Mouse (Mus musculus) CD4-positive, CD25-positive, alpha-beta regulatory T cell, adult 2 months (primary cell): ENCODE measurements around the gene Reg2.
"Not testable (repeated sequence)": the region's sequence is repeated elsewhere in the genome, so short reads cannot be mapped to it uniquely, and the experiment has no call there.

Experiments
- DNase-seq: peaks from one replicate; pipeline ENCODE4 v3.0.0-alpha.2; 2012; ENCODE audit warnings: low read depth, low spot score

Reg2 gene

GRCm38 (mm10) chr6:78395323-78395722 is at the start of gene Reg2:
Gene Reg2, plus strand, starts transcription at chr6:78395623.
- DNase-seq, result not testable (repeated sequence)

DNA sequence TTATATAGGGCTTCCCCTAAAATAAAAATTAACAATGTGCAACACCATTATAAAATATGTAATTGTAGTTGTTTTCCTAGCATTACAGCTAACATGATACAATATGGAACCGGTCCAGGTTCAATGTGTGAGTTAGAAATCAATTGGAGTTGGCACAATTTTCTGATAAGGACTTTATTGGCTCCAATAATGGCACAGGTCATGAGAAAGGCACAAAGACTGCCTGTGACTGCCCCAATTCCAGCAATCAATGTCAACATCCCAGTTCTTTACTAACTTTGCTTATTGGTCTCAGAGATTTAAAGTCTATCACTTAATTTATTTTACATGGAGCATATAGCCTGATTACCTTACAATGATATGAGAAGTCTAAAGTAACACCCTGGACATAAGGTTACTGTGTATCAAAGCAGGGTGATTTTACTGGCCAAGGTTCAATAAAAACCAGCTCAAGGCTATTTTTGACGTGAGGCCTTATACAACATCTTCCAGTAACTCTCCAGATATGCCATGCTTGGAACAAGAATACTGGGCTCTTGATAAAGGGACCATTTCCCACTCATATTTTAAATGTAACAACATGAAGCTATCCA is 33.4 kb upstream of the Reg2 start:
- no peak for DNase-seq

DNA sequence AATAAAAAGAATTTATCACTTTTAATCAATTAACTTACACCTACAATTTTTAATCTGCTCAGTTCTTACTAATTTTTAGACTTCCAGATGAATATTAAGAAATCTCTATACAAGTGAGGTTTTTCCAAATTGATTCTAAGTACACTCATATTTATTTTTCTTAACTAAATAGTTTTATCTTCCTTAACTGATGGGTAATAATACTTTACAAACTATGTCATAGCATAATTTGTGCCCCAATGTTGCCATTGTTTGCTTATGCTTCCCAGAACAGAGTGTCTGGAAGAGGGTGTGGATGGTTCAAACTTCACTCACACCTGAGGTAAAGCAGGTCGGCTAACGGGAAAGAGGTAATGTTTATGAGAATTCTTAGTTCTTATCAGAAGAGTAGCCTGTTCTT is 25.1 kb upstream of the Reg2 start, which contains the start of gene Reg3b:
TSS of gene Reg3b (plus strand) at position 301 of the 400 bp plus-strand sequence.
- no peak for DNase-seq

DNA sequence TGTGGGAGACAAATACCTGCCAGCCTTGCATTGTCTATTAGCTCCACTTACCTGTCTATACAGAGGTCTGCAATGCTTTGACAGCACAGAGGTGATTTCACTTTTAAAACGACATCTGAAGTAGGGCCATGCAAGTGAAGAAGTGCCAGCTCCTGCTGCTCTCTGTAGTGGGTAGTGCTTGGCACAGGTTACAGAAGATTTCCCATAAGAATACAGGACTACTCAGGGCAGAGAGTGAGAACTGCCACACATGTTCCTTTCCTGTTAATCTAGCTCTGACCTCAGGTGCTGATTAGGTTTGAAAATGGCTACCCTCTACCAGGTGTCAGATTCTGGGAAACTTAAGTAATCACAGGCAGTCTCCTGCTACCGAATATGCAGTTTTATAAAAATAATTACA is 16.7 kb upstream of the Reg2 start, which contains the start of gene Reg3d:
TSS of gene Reg3d (minus strand) at position 101 of the 400 bp plus-strand sequence.
- no peak for DNase-seq

GRCm38 (mm10) chr6:78380409-78380808 is 15.0 kb upstream of the Reg2 start, which contains the start of gene Reg3a:
Gene Reg3a, plus strand, starts transcription at chr6:78380709.
- DNase-seq, result no peak

- no peak for DNase-seq
Observed at GRCm38 (mm10) chr6:78385609-78386008, 9.8 kb upstream of the Reg2 start.

DNA sequence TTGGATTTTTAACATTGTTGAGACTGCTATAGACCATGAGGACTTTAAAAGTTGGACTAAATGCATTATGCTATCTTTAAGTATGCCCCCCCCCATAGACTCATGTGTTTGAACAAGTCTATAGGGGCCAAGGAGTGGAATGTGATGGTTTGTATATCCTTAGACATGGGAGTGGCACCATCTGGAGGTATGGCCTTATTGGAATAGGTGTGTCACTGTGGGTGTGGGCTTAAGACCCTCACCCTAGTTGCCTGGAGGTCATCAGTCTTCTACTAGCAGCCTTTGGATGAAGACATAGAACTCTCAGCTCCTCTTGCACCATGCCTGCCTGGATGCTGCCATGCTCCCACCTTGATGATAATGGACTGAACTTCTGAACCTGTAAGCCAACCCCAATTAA is 27.0 kb downstream of the Reg2 start, which contains the start of gene Reg1:
TSS of gene Reg1 (plus strand) at position 301 of the 400 bp plus-strand sequence.
- not testable (repeated sequence) for DNase-seq

GRCm38 (mm10) chr6:78425497-78425896 is 30.1 kb downstream of the Reg2 start:
- no peak for DNase-seq

GRCm38 (mm10) chr6:78447202-78447601 is 51.8 kb downstream of the Reg2 start:
- DNase-seq, result no peak

- no peak for DNase-seq
Observed at GRCm38 (mm10) chr6:78448409-78448808, 53.0 kb downstream of the Reg2 start.

- no peak for DNase-seq
Observed at GRCm38 (mm10) chr6:78452804-78453203, 57.4 kb downstream of the Reg2 start.
